Mouse (Mus musculus) CH12.LX (cell line): Measurements from ENCODE around the gene Map7d2.

Experiments used
- BHLHE40 ChIP-seq: IDR thresholded peaks from 2 replicates; pipeline ENCODE4 v1.6.1; 2011; ENCODE audit warnings: mild to moderate bottlenecking, low read depth, low read length, improper control_type of control experiment
- HCFC1 ChIP-seq: IDR thresholded peaks from 2 replicates; pipeline ENCODE4 v1.6.1; 2012; ENCODE audit warnings: low read depth, mild to moderate bottlenecking, inconsistent platforms, low read length, improper control_type of control experiment
- JUN ChIP-seq: IDR thresholded peaks from 2 replicates; pipeline ENCODE4 v1.6.1; 2011; ENCODE audit warnings: low read depth, mild to moderate bottlenecking, low read length, improper control_type of control experiment, moderate library complexity; ENCODE audit not compliant: insufficient read depth
- MAX ChIP-seq: IDR thresholded peaks from 2 replicates; pipeline ENCODE4 v1.6.1; 2011; ENCODE audit warnings: low read length, improper control_type of control experiment
- POLR2A ChIP-seq: IDR thresholded peaks from 2 replicates; pipeline ENCODE4 v1.6.1; 2011; ENCODE audit warnings: low read depth, mild to moderate bottlenecking, improper control_type of control experiment, low read length
- POLR2AphosphoS2 ChIP-seq: IDR thresholded peaks from 2 replicates; pipeline ENCODE4 v1.6.1; 2011; ENCODE audit warnings: low read depth, low read length, improper control_type of control experiment
- TCF12 ChIP-seq: IDR thresholded peaks from 2 replicates; pipeline ENCODE4 v1.6.1; 2014; ENCODE audit warnings: low read depth, mild to moderate bottlenecking, inconsistent platforms, low read length, improper control_type of control experiment
- USF1 ChIP-seq: IDR thresholded peaks from 2 replicates; pipeline ENCODE4 v1.6.1; 2014; ENCODE audit warnings: low read depth, mild to moderate bottlenecking, inconsistent platforms, low read length, improper control_type of control experiment
- USF2 ChIP-seq: conservative IDR thresholded peaks from 2 replicates; pipeline ENCODE4 v1.6.1; 2011; ENCODE audit warnings: low read depth, low read length, improper control_type of control experiment

GRCm38 (mm10) chrX:159372753-159373144 is 41.6 kb upstream of the Map7d2 start:
- no peak for TF ChIP-seq POLR2AphosphoS2
- TF ChIP-seq HCFC1: no peak
- no peak for TF ChIP-seq TCF12
- no peak for TF ChIP-seq USF1
- no peak for TF ChIP-seq BHLHE40
- no peak for TF ChIP-seq USF2
- no peak for TF ChIP-seq MAX
- no peak for TF ChIP-seq POLR2A
- TF ChIP-seq JUN: no peak
